Mouse (Mus musculus) left cerebral cortex, adult 18-20 months (tissue): ENCODE results near the gene Pgap3. TPM values are rescaled to one million over a fixed set of nuclear protein-coding genes. Genes with fewer than 3 reads are reported as not detected.
A peak's percentile ranks its signal among the peaks of the same experiment; 100 is the strongest.
"Not testable (repeated sequence)": the region's sequence is repeated elsewhere in the genome, so short reads cannot be mapped to it uniquely, and the experiment has no call there.

Source experiments
- DNase-seq, 2 experiments: peaks; one replicate each; pipeline ENCODE4 v3.0.0; 2021 to 2022; ENCODE audit warnings: low spot score in 2 of 2, mixed read lengths in 1 of 2
- total RNA-seq, 2 experiments: library from RNA; stranded (reverse); gene quantifications; 2 replicates each; pipeline ENCODE4 v1.2.3; 2021

Pgap3 gene
- total RNA-seq, 2 experiments from 2014 or later = 9.4 to 10.3 TPM

DNA sequence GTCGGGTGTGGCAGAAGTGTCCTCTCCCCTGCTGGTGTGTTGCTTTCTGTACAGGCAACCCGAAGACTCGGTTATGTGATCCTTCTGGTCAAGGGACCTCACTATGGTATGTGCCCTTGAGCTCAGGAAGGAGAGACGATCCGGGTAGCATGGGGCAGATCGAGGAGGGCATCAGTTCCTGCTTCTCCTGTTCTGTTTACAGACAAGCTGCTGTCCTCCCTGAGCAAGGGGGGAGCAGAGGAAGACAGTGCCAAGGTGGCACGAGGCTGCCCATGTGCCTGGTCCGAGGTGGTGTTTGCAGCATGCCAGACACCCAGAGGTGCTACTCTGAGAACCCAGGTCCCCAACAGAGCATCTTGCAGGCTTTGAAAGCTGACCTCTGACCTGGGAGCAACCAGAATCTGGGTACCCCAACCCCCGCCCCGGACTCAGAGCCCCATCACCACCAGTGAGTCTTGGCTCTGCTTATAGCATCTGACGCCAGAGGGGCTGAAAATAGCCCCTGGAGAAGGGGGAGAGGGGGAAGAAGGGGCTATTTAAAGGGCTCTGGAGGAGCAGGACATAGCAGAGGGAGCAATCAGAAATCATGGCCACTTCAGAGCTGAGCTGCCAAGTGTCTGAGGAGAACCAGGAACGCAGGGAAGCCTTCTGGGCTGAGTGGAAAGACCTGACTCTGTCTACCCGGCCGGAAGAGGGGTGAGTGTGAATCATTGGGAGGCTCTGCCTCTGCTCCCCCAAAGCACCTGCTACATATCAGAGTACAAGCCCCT lies 16.8 kb downstream of the Pgap3 start, which contains the start of gene Tcap:
Gene Tcap, plus strand, starts transcription at position 551 of the 770 bp plus-strand sequence.
- DNase-seq = no peak

DNA sequence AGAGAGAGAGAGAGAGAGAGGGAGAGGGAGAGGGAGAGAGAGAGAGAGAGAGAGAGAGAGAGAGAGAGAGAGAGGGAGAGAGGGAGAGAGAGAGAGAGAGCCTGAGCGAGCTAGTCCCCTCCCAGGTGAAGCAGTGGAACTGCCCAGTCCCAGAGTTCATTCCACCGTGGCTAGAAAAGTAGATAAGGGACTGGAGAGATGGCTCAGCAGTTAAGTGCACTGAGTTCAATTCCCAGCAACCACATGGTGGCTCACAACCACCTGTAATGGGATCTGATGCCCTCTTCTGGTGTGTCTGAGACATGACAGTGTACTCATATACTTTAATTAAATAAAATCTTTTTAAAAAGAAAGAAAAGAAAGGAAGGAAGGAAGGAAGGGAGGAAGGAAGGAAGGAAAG lies 17.9 kb downstream of the Pgap3 start:
- not testable (repeated sequence) for DNase-seq

DNA sequence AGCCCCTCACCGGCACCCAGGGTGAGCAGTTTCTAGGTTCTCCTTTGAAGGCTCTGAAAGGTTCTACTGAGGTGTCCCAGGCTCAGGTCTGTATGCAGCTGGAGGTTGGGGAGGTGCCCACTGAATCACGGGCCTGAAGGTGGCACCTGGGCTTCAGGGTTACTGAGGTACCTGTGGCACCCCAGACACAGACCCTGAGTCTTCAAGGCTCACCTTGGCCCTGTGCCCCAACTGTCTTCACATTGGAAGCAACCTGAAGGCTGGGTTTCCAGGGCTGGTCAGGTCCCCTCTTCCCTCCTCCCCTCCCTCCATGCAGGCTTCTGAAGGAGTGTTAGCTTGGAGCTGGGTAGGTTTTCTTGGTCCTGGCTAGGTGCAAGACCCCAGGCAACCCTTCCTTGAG lies 18.6 kb downstream of the Pgap3 start:
- DNase-seq = no peak

DNA sequence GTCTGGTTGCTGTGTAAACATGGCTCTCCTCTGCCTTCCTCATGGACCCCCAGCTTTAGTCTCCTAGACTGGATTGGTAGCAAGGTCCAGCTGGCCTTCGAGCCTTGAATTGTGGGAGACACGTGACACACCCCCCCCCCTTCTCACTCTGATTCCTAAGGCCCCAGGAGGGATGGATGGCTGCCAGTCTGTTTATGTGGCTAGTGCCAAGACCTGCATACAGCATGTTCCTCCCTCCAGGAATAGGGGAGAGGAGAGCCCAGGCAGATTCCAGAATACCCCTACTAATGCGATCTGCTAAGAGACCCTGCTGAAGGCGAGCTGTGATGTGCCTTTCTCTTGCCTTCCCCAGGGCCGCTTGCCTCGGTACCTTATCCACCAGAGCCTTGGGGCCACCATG lies 20.2 kb downstream of the Pgap3 start:
- DNase-seq = no peak

DNA sequence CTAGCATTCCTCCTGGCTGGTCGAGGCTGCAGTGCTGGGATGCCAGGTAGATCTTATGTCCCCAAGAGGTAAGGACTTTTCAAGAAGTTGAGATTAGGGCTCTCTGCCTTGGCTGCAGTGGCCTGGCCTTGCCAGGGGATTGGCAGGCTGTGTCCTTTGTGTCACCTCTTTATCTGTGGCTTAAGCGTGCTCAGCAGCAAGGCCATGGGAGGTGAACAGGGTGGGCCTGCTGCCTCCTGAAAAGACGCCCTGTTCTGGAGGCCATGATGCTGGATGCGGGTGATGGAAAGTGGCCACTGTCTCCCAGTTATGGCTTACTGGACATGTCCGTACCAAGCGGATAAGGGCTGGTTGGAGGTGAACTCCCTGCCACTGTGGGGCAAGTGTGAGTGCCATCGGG lies 20.9 kb downstream of the Pgap3 start:
- DNase-seq = no peak

DNA sequence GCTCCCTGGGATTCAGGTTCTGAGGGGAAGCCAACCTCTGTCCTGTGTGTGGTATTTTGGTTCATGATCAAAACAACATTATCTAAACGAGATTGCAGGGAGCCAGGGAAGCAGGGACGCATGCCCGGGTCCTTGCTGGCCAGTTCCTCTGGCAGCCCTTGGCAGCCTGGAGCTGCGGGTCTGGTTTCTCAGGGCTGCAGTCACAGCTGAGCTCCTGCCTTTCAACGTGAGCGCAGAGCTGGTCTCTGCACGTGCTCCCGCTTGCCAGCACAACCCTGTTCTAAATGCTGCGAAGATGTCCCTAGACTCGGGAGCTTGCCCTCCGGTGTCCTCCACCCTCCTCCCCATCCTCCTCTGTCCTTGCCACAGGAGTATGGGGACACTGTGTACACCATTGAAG lies 22.5 kb downstream of the Pgap3 start:
- DNase-seq = no peak

DNA sequence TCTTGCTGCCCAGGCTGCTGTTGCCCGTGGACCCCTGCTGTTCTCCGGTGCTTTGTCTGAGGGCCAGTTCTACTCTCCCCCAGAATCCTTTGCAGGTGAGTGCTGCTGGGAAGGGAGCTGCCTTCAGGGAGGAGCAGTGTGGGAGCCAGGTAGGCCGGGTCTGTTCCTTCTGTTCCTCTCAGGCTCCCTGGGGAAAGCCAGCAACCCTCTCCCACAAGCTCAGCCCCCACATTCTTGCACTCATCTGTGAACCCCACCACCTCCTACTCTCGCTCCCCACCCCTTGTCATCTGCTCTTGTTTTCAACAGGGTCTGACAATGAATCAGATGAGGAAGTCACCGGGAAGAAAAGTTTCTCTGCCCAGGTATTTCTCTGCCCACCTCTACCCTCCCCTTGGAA lies 23.5 kb downstream of the Pgap3 start:
- no peak for DNase-seq

DNA sequence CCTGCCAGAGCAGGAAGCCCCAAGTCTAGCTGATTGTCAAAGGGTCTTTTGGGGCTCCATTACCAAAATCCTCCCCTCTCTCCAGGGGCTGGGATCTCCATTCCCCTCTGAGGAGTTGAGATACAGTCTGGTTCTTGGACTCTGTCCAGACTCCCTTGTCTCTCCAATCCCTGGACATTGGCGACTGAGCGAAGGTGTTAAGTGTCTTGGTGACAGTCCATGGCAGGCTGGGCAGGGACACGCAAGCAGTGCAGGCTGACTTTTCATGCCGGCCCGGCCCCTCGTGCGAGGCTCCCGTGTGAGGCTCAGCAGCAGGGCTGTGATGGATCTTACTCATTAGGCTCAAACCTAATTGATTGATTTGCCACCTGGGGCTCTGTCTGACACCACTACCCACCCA lies 26.0 kb downstream of the Pgap3 start:
- no peak for DNase-seq

DNA sequence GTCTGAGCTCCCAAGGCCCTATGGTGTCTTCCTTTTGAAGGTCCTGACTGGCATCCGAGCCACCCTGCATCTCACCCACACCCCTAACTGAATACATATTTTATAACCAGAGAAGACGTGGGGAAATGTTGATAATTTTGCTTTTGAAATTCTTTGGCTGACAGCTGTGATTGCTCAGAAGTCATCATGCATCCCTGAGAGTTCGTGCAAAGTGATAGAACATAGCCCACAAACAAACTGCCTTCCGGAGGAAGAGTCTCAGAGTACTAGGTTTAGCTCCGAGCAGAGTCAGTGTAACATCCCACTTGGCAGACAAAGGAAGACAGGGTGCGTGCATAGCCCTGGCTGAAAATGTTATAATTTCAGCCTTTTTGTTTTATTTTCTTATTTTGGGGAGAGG lies 27.0 kb downstream of the Pgap3 start:
- DNase-seq = no peak

DNA sequence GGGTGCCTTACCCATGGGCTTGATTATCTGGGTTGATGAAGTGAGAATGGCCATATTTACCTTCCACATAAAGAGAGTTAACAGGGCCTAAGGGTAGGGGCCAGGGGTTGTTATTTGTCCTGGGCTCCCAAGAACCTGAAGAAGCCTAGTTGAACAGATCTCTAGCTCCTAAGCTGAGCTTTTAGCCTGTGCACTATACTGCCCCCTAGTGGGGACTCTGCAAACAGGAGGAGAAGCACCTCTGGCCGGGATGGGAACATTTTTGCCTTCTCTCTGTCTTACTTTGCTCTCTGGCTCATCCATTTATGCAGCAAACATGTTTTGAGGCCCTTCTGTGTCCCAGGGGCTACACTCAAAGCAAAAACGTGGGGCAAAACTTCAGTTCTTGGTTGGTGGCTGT lies 27.9 kb downstream of the Pgap3 start:
- DNase-seq = peak in 1 of 2 experiments; percentile 76

DNA sequence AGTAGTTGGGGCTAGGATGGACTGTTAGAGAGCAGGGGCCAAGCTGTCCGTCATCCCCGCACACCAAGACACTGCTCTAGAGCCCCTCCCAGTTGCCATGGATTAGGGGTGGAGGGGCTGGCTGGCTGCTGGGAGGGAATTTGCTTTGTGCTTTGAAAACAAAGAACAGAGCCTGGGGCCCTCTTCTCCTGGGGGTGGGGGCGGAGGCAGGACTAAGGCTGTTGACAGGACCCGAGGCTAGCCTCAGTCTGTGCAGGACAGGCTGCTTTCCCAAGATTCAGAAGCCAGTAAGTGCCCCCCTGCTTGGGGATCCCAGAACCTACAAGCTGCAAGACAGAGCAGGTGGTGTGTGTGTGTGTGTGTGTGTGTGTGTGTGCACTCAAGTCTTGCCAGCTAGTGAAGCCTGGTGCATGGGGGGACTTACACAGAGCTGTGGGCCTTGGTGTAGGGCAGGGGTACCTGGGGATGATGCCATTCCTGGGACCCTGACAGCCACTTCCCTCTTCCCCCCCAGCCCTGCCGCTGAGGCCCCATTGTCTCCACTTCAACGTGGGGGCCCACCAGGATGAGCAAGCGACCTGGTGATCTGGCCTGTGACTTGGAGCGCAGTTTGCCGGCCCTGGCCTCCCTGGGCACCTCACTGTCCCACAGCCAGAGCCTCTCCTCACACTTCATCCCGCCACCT lies 28.6 kb downstream of the Pgap3 start:
- DNase-seq = no peak

DNA sequence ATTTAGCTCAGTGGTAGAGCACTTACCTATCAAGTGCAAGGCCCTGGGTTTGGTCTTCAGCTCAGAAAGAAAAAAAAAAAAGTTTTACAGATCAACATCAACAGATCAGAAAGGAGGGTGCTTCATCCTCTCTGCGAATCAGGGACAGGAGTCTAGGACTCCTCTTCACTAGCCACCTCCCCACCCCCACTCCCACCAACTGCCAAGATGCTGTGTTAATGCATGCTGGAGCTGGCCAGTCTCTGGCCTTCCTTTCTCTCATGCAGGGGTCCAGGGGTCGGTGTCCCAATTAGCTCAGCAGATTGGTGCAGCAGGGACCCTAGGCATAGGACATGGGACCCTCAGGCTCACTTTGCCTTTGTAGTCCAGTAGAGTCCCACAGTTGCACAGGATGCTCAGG lies 29.7 kb downstream of the Pgap3 start:
- no peak for DNase-seq

DNA sequence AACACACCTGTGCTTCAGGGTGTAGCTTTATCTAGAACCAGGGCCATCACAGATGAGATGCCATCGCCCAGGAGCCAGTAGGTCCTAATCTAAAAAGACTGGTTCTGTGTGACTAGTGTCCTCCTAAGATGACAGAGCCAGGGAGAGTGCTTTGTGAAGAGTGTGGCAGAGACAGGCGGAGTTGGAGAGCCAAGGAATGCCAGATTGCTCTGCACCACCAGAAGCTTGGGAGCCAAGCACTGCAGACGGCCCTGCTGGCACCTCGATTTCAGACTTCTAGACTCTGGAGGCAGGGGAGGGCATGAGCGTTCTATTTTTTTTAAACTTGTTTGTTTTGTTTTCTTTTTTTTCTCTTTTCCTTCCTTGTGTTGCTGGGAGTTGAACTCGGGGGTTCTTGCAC lies 31.0 kb downstream of the Pgap3 start:
- DNase-seq = no peak

DNA sequence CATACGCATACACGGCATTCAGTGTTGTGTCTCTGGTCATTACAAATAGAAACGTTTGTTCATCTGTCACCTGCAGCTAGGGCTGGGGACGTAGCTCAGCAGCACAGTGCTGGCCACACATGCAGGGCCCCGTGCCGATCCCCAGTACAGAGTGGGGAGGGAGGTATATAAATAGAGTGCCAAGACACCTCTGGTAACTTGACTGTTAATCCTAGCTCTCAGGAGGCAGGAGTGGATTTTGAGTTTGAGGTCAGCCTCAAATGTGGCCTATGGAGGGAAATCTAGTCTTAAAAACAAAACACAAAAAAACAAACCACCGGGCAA lies 32.5 kb downstream of the Pgap3 start:
- no peak for DNase-seq

DNA sequence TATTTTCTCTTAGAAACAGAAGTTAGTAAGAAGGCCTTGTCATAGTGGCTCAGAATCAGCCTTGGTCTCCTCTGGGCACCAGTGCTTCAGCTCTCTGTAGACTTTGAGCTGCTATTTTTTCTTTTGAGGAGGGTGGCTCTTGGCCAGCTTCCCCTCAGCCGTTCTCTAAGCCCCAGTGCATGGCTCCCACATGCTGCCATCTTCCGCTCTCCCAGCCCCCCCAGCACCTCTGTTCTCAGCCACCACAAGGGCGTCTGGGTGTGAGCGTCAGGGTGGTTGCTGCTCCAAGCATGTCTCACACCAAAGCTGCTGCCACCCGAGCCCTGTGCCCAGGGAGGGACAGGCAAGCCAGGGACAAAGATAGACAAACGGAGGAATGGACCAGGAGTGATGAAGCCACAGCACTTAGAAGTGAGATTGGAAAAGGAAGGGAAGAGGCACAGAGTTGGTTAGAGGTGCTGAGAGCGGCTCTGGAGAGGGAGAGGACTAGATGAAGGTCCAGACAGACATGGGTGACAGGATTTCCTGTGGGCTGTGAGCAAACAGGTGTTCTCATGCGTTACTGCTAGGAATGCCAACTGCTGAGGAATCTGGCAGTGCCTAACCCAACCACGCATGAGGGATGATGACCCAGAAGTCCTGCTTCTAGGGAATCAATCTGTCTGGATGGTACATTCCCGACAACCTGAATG lies 33.0 kb downstream of the Pgap3 start:
- peak in 1 of 2 experiments; percentile 72 for DNase-seq

DNA sequence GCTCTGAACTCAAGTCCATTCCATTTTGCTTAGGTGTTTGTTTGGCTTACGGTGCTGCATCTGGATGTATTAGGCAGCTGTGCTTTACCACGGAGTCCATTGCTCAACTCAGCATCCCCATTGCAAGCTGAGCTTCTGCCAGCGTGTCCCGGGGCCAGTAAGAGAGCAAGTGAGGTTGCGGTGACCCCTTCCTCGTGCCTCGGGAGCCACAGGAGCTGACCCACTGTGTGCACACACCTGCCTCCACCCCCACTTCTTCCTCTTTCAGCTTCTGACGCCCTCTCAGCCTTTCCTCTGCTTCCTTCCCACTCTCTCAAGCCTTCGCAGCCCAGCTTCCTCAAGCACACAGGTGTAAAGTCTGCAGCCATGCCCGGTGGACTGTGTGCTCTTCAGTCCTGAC lies 34.0 kb downstream of the Pgap3 start:
- DNase-seq = no peak

DNA sequence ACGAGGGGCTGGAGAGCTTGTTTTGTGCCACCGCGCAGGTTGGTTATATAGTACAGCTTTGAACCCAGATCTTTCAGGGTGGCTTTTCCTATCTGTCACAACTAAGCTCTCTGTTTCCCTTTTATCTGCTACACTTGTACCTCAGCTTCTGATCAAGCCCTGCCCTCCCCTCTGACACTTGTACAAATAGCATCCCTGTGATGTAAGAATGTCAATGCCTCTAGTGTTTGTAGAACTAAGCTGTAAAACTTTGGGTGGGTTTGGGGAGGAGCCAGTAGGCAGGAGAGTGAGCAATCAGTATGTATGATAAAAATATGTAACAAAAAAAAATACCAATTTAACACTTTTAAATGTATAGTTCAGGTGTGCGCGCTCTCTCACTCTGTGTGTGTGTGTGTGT lies 35.9 kb downstream of the Pgap3 start:
- no peak for DNase-seq

DNA sequence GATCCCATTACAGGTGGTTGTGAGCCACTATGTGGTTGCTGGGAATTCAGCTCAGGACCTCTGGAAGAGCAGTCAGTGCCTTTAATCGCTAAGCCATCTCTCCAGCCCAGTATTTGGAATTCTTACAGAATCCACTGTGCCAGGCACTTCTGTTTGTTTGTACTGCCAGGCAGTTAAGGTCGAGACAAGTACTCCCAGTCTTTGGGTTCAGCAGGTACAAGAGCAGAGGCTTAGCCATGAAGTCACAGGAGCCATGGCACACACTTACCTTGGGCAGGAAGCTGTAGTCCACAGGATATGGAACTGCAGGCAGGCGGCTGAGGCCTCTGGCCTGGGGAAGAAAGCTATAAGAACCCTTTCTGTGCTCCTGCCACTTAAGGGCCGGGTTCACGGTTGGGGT lies 36.5 kb downstream of the Pgap3 start:
- no peak for DNase-seq

DNA sequence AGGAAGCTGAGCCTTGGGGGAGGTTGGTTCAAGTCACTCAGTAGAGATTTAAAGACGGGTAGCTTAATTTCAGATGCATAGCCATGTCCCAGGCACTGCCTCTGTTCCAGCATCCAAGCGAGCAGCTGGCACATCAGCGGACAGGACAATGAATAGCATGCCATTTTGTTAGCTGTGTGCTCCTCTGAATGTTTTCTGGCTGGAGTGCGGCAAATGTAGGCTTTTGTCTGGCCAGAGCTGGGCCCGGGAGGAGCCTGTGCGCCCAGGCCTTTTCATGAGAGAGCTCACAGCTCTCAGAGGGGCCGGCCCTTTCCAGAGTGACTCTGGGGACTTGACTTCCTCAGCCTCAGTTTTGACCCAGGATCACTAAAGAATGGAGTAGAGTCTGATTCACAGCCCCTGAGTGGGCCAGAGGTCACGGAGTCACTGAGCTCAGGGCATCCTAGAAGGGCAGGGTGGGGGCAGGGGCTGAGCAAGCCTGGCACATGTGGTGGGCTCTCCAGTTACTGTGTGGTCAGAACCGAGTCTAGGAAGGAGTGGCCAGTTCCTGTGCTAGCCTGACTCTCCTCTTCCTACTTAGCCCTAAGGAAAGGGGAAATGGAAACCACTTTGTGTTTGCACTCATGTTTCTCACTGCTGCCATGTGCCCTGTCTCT lies 39.3 kb downstream of the Pgap3 start:
- DNase-seq = no peak

DNA sequence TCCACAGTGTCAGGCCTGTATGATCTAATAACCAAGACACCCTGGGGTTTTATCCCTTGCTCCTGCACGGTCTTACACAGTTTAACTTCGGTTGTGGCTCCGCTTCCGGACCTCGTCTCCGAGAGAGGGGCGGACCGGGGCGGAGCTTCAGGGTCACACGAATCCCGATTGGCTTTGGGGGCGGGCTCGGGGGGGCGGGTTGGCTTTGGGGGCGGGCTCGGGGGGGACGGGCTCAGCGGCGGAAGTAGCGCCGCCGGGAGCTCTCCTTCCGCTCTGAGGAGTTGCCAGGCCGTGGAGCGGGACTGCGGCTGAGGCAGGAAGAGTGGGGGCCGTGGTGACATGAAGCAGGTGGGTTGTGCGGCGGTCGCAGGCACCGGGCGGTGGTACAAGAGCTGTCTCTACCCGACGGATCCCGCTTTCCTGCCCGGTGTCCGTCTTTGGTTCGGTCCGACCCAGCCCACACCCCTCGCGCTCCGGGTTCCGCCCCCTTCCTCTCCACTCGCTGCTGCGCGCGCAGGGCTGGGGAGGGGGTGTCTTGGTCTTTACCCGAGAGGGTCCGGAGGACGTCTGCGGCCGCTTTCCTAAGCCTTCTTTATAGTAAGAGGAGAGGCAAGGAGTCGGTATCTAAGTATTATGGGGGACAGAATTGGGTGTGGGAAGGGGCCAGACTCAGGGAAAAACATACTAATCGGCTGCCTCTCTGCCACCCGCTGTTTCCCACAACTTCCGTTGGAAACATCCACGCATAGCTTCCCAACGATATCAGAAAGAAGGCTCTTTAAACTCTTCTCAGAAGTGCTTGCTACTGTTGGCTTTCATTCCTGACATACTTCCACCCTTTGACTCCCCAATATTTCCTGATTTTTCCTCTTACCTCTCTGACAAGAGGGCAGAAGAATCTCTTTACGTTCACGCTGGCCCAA lies 41.9 kb downstream of the Pgap3 start, which contains the start of gene Stard3:
Gene Stard3, plus strand, starts transcription at position 208 of the 923 bp plus-strand sequence.
- DNase-seq = peak; percentile 80 to 84
